In genomic region chr1:63225009-63225408, GRCm38 (mm10) we compare ENCODE assay signal across 15 mouse cellular contexts. TPM values are rescaled to one million over a fixed set of nuclear protein-coding genes. Genes with fewer than 3 reads are reported as not detected.
"Had no signal": no experiment of that assay in that cellular context is flagged by ENCODE, and none has a peak within 500 bp of the region (broad histone marks: within the 10 kb centered on the region; RNA-seq: fewer than 3 reads in every experiment).

No protein-coding gene starts in this region.

- H3K27ac ChIP-seq: limb, embryonic 12.5 days; lung, embryonic 15.5 days; midbrain, embryonic 12.5 days; neural tube, embryonic 15.5 days; stomach, embryonic 15.5 days had no signal

- ATAC-seq: intestine, postnatal 0 days had no signal

- H3K4me2 ChIP-seq: limb, embryonic 12.5 days; lung, embryonic 15.5 days; midbrain, embryonic 12.5 days; neural tube, embryonic 15.5 days; stomach, embryonic 15.5 days had no signal

- H3K4me3 ChIP-seq: limb, embryonic 12.5 days; lung, embryonic 15.5 days; midbrain, embryonic 12.5 days; myocyte; neural tube, embryonic 15.5 days; stomach, embryonic 15.5 days had no signal

- H3K9me3 ChIP-seq: limb, embryonic 12.5 days; lung, embryonic 15.5 days; midbrain, embryonic 12.5 days; neural tube, embryonic 15.5 days; stomach, embryonic 15.5 days had no signal

- H3K4me1 ChIP-seq: limb, embryonic 12.5 days; lung, embryonic 15.5 days; neural tube, embryonic 15.5 days; stomach, embryonic 15.5 days had no signal

- H3K36me3 ChIP-seq: limb, embryonic 12.5 days; lung, embryonic 15.5 days; midbrain, embryonic 12.5 days; neural tube, embryonic 15.5 days; stomach, embryonic 15.5 days had no signal

- H3K27me3 ChIP-seq: lung, embryonic 15.5 days; midbrain, embryonic 12.5 days; neural tube, embryonic 15.5 days; stomach, embryonic 15.5 days had no signal

- H3K9ac ChIP-seq: limb, embryonic 12.5 days; lung, embryonic 15.5 days; midbrain, embryonic 12.5 days; neural tube, embryonic 15.5 days; stomach, embryonic 15.5 days had no signal

- DNase-seq: kidney, adult 8-10 months; kidney, postnatal 25 days; layer of hippocampus, postnatal 36 days; right cerebral cortex, postnatal 4 days; thymus, adult 2 months; thymus, postnatal 25 days had no signal

RNA-seq across cellular contexts. Expression of gene Gpr1, which starts 10.7 kb away (rescaled TPM):
- total RNA-seq: liver, adult 2 months; megakaryocyte-erythroid progenitor cell, adult 5-6 weeks had no signal
- polyA plus RNA-seq: liver, adult 2 months; lung, embryonic 15.5 days had no signal

RNA-seq across cellular contexts. Expression of gene Zdbf2, which starts 48.1 kb away (rescaled TPM):
- total RNA-seq: megakaryocyte-erythroid progenitor cell, adult 5-6 weeks had no signal
- polyA plus RNA-seq: liver, adult 2 months had no signal
